Mouse (Mus musculus) liver, embryonic 16.5 days (tissue): ENCODE measurements around the gene Wdr20rt. TPM values are rescaled to one million over a fixed set of nuclear protein-coding genes. Genes with fewer than 3 reads are reported as not detected.

Source experiments
- polyA plus RNA-seq: library from polyadenylated mRNA; unstranded; fragments of >200 nt; fragmentation: Nextera tagmentation; extraction: Ambion mirVana; gene quantifications from 2 replicates; pipeline ENCODE4 v1.2.1, GENCODE M21; 2015

The Wdr20rt gene
- polyA plus RNA-seq, 1 experiment from 2014 or later, result not detected

Other genes with a start within 250 kb of the Wdr20rt start
- 13.6 and 16.4 TPM in 2 replicates for gene Prpf39, start 189.2 kb upstream of the Wdr20rt start, polyA plus RNA-seq
- 101 and 105 TPM in 2 replicates for gene Fkbp3, start 151.5 kb upstream of the Wdr20rt start, polyA plus RNA-seq
- 3.2 and 4.0 TPM in 2 replicates for gene Fancm, start 149.9 kb upstream of the Wdr20rt start, polyA plus RNA-seq
- 33.0 and 36.1 TPM in 2 replicates for gene Mis18bp1, start 52.9 kb upstream of the Wdr20rt start, polyA plus RNA-seq